Mouse (Mus musculus) frontal cortex, adult (tissue): ENCODE measurements around the gene Tmem95.
A peak's percentile ranks its signal among the peaks of the same experiment; 100 is the strongest.
"Not testable (repeated sequence)": the region's sequence is repeated elsewhere in the genome, so short reads cannot be mapped to it uniquely, and the experiment has no call there.

Experiments used
- ATAC-seq: cut with Nextera tagmentation; 2 replicates; pipeline ENCODE4 v1.9.2; 2017; ENCODE audit warnings: mild to moderate bottlenecking, moderate library complexity, mixed read lengths; ENCODE audit not compliant: low TSS enrichment

Tmem95 gene

DNA sequence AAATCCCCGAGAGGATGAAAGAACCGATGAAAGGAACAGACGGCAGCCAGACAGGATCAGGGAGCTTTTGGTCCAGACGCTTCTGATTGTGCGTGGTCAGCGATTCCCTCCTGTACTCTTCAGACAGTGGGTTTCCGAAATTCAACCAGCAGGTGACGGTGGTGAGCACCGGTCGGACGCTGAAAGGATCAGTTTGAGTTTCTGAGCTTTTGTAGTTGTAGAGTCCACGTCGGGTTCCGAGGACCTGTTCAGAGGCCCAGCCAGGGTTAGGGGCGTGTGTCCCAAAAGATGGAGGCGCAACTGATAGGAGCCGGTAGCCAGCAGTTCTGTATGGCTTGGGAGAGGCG, 2.7 kb upstream of the Tmem95 start:
- 0 out of 2 replicates have a peak, but pooled peaks have one; percentile 35 for ATAC-seq

GRCm38 (mm10) chr11:69879711-69880110, 1.9 kb upstream of the Tmem95 start:
- ATAC-seq: no peak

- no peak for ATAC-seq
Observed at GRCm38 (mm10) chr11:69878952-69879351, 1.1 kb upstream of the Tmem95 start.

DNA sequence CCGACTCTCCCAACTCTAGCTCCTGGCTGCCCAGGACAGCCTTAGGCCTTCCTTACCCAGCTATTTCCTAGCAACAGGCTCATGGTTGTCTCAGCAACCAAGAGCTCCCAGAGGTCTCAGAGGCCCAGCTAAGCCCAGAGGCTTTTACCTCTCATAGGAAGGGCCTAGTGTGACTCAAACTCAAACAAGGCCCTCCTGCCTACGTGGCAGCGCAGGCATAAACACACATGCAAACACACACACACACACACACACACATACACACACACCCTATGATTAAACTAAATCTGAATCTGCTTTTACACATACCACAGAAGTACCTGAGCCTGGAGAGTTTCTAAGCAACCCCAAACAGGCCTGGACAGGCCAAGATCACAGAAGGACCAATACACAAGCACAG, 581 bp upstream of the Tmem95 start:
- ATAC-seq: no peak

- ATAC-seq: peak; percentile 66; the same call in 1 of the 2 replicates
Observed at GRCm38 (mm10) chr11:69876867-69877266, 951 bp downstream of the Tmem95 start.

- ATAC-seq: no peak
Observed at GRCm38 (mm10) chr11:69876186-69876585, 1.6 kb downstream of the Tmem95 start.

- ATAC-seq: no peak
Observed at GRCm38 (mm10) chr11:69872451-69872850, 5.4 kb downstream of the Tmem95 start.

GRCm38 (mm10) chr11:69871822-69872221, 6.0 kb downstream of the Tmem95 start:
- ATAC-seq: no peak

DNA sequence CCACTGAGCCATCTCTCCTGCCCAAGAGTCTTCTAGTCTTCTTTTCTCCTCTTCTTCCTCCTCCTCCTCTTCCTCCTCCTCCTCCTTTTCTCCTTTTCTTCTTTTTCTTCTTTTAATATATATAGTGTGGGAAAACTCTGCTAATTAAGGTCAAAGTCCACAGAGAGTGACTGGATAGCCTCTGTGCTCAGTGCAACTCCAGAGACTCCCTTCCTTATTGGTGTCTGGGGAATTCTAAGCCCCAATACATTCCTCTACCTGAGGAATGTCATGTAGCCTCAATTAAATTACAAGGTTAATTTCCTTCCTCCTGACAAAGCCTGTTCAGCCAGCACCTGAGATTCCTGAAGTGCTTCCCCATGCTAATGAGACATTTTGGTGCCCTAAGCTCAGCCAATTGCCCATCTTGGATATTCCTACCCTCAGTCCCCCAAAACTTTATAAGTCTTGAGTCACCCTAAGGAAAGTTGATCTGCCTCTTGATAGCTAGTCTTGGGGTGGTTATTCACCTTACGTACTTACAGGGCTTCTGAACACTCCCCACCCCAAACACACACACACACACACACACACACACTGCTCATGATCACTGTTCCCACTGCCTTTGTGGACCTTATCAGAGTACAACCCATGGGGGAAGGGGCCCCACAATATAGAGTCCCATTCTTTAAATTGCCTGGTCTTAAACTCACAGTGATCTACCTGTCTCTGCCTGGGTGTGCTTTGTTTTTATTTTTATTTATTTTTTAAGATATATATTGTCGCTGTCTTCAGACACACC, 7.3 kb downstream of the Tmem95 start:
- ATAC-seq: no peak

DNA sequence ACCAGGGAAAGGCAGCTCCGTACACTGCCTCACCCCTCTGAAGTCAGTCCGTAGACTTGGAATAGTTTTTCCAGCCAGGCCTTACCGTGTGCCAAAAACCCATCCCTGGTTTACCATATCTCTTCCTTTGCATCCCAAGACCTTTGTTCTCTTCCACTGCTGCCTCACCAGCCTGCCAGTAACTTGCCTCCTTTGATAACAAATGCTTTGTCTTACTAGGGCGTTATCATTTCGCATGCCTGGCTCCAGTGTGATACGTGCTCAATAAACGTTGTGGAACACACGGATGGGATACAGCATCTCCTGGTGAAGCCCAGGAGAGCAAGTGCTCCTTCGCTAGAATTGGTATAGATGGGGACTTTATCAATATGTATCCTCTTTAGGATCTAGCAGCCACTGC, 10.5 kb downstream of the Tmem95 start:
- no peak for ATAC-seq

- ATAC-seq: no peak
Observed at GRCm38 (mm10) chr11:69865561-69865960, 12.3 kb downstream of the Tmem95 start.

- no peak for ATAC-seq
Observed at GRCm38 (mm10) chr11:69864138-69864860, 13.5 kb downstream of the Tmem95 start.

- ATAC-seq: not testable (repeated sequence)
Observed at GRCm38 (mm10) chr11:69863729-69864128, 14.1 kb downstream of the Tmem95 start.

DNA sequence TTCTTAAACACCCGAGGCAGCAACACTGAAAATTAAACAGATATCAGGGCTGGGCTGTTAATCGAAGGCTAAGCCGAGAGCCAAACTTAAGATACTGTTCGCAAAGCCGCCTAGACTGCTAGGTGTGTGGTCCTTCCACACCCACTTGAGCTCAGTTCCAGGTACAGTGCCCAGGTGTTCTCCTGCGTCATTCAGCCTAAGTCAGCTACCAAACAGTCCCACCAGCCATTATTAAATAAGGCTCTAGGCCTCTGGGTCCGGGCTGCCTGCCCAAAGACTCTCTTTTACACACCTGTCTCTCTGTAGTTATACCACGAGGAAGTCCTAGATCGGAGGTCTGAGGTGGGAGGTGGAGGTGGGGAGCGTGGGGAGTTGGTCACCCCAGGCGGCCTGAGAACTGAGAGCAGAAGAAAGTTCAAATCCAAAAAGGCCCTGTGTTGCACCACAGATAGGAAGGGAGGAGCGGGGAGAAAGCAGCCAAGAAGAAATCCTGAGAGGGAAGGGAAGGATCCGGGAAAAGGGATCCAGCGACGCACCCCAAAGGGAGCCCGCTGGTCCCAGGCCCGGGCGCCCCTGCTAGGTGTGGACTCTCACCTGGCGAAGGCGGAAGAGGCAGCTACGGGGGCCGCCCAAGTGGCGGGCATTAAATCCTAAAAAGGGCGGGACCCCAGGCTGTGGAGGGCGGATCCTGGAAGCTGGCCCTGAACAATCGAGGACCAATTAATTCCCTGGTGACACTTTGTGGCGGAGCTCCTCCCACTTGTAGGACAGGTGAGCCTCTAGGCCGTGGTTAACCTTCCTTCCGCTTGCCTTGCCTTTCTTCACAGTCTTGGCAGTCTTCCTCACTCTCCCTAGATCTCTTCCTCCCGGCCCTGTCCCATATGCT, 19.5 kb downstream of the Tmem95 start, which contains the start of gene Tnk1:
Tnk1 (minus strand) TSS at position 618 of the 886 bp plus-strand sequence.
- ATAC-seq: no peak

- no peak for ATAC-seq
Observed at GRCm38 (mm10) chr11:69855347-69855746, 22.5 kb downstream of the Tmem95 start.

- no peak for ATAC-seq
Observed at GRCm38 (mm10) chr11:69854680-69855079, 23.1 kb downstream of the Tmem95 start.

DNA sequence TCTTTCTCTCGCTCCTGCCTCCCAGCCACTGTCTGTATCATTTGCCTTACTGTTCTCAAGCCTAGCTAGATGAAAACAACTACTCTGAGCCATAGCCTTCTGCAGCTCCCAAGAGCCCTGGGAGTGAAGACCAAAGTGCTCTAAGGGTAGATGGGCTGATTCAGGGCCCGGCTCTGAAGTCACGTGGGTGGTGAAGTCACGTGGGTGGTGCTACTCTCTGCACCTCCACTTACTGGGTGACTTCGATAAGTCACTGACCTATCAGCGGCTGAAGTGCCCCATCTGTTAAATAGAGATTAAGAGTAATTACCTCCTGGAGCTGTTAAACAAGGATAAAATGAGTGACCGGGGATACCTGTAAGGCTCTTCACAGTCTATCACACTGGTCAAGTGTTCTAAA, 23.8 kb downstream of the Tmem95 start:
- no peak for ATAC-seq

DNA sequence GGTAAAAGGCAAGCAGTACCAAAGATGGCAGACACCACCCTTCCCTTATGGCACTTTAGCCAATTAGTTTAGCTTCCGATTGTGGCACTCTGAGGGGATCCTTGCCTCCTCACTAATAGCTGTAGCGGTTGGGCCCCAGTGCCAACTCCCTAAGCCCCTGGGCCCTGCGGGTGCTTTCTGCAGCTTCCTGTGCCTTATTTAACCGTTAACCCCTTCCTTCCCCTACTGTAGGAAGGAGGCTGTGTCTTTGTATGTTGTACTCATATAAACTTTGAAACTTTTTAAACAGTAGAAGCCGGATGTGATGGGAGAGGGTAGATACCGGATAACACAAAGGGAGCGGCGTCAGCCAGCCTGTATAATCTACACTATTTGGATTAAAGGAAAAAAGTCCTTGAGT, 27.1 kb downstream of the Tmem95 start:
- ATAC-seq: no peak

DNA sequence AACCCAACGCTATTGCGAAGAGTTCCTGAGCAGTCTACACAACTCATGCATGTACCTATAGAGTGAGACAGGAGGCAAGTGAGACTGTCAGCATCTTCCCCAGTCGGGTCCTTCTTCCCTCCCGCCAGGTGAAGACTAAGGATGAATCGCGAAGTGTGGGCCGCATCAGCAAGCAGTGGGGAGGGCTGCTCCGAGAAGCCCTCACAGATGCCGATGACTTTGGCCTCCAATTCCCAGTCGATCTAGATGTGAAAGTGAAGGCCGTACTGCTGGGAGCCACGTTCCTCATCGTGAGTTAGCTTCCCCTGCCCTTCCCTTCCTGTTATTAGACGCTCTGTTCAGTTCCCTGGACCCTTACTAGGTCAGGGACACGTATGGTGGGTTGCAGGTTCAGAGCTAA, 27.9 kb downstream of the Tmem95 start:
- ATAC-seq: no peak

DNA sequence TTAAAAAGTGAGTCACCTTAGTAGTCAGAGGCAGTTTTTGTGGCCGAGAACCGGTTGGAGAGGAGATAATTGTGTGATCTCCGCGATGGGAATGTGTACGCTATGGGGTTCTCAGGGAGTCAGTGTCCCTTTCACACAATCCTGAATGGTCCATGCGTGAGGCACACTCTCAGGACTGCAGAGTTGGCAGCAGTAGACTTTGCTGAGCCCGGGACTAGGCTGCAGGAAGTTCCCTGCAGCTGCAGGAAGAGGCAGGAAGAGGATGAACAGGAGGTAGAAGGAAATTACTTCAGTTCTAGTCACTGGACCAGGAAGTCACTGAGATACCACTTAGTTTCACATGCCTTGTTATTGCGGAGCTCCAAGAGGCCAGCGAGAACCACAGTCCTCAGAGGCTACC, 28.7 kb downstream of the Tmem95 start:
- ATAC-seq: no peak

GRCm38 (mm10) chr11:69848021-69848420, 29.8 kb downstream of the Tmem95 start:
- ATAC-seq: no peak
